Mouse (Mus musculus) B cell, adult (primary cell): ENCODE data around the gene Gm8251. TPM values are rescaled to one million over a fixed set of nuclear protein-coding genes. Genes with fewer than 3 reads are reported as not detected.

Experiments
- total RNA-seq: library from RNA; stranded (reverse); gene quantifications from 4 replicates; pipeline ENCODE4 v1.2.4, GENCODE M21; 2023; ENCODE audit not compliant: inconsistent age

The Gm8251 gene
- 0.18 to 0.45 TPM (median 0.26 TPM) in 4 replicates for total RNA-seq

DNA sequence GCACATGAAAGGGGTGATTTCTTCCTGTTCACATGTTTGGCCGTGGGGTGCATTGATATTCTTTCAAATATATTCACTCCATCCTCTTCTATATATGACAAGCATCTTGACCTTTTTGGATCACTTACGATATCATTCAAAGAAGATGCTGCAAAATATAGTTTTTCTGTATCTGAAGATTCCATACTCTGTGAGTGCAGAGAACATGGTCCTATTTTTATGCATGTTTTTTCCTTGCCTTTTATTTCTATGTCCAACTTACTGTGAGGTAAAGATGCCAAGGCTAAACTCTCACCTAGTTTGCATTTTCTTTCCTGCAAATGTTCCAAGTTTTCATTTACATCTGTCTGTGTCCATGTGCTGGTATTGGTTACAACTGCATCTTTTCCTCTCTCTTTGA is at the start of gene Gm8251:
Gm8251 (minus strand) TSS at position 101 of the 400 bp plus-strand sequence.

GRCm38 (mm10) chr1:44102259-44102717 is 40.6 kb upstream of the Gm8251 start, which contains the start of gene Tex30:
Gene Tex30, minus strand, starts transcription at chr1:44102441.

DNA sequence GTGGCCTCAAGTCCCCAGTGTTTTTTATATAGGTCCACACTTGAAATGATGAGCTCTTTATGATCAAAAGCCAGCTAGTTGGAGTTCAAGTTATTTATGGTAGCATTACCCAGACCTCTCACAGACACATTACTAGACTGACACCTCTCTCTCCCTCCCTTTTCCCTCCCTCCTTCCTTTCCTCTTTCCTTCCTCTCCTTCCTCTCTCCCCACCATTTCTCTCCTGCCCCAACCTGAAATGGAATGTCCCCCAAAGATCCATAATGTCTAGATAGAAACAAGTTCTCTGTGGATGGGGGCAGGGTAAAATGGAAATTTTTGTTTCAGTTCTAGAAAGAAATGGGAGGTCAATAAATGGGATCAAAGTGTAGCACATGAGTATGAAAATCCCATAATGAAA is 41.8 kb downstream of the Gm8251 start, which contains the start of gene Mettl21c:
Mettl21c (minus strand) TSS at position 101 of the 400 bp plus-strand sequence.

Other genes starting within 250 kb of the Gm8251 start
- gene Uxs1, start 234.1 kb downstream of the Gm8251 start, total RNA-seq: 10.3 to 30.3 TPM (median 15.2 TPM) in 4 replicates
- 76.5 to 82.1 TPM (median 78.0 TPM) in 4 replicates for gene Tpp2, start 128.3 kb downstream of the Gm8251 start, total RNA-seq
- gene Mettl21c, start 41.9 kb downstream of the Gm8251 start, total RNA-seq: not detected in 4 replicates
- gene Tex30, start 40.5 kb upstream of the Gm8251 start, total RNA-seq: 35.4 to 49.9 TPM (median 41.0 TPM) in 4 replicates
- 2.2 to 4.2 TPM (median 2.8 TPM) in 4 replicates for gene Kdelc1, start 56.9 kb upstream of the Gm8251 start, total RNA-seq
- gene Bivm, start 57.0 kb upstream of the Gm8251 start, total RNA-seq: 4.3 to 4.6 TPM (median 4.4 TPM) in 4 replicates
- gene Ercc5, start 85.8 kb upstream of the Gm8251 start, total RNA-seq: 20.7 to 28.4 TPM (median 25.0 TPM) in 4 replicates
- gene Mettl21e, start 157.0 kb upstream of the Gm8251 start, total RNA-seq: not detected in 4 replicates